ENCODE assay signal across 9 mouse cellular contexts in the genomic region with DNA sequence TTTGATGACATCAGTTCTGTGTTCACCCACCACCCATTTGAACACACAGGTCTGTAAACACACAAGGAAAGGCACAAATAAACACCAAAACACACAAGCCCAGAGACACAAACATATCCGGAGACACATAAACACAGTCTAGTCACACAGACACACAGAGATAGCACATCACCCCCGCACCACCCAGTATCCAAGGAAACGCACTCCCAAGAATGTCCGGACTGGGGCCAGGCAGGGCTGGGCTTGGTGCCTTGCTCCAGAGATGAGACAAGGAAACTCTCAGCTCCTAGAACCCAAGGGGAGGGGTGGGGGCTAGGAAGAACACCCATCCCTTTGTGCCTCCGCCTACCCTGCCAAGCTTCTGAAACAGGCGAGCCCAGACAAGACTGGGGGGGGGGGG. TPM values are rescaled to one million over a fixed set of nuclear protein-coding genes. Genes with fewer than 3 reads are reported as not detected.
DNase-seq lines count a peak whose midpoint lies in the region; ATAC-seq lines count a peak whose summit lies in the region.
"Had no signal": no experiment of that assay in that cellular context is flagged by ENCODE, and none has a peak within 500 bp of the region (broad histone marks: within the 10 kb centered on the region; RNA-seq: fewer than 3 reads in every experiment).

No protein-coding gene starts in this region.

- H3K27ac ChIP-seq in midbrain, embryonic 10.5 days (replicated peaks) = peak overlapping the region; percentile 81
- no peak overlapping the region for H3K27ac ChIP-seq in midbrain, embryonic 16.5 days (ENCODE audit: low read length)
- peak overlapping the region; percentile 70; the same call in 1 of the 2 replicates for H3K27ac ChIP-seq in forebrain, embryonic 12.5 days
- peak overlapping the region; percentile 61 for H3K27ac ChIP-seq in limb, embryonic 15.5 days

- no peaks in the 10 kb centered on the region for H3K36me3 ChIP-seq in midbrain, embryonic 10.5 days
- H3K36me3 ChIP-seq in midbrain, embryonic 16.5 days (ENCODE audit: control insufficient read depth, insufficient read depth, low read length) = no peaks in the 10 kb centered on the region
- no peaks in the 10 kb centered on the region for H3K36me3 ChIP-seq in forebrain, embryonic 12.5 days (replicated peaks)
- H3K36me3 ChIP-seq in limb, embryonic 15.5 days = peaks cover 42% of the 10 kb centered on the region

- H3K4me1 ChIP-seq in midbrain, embryonic 10.5 days = peaks cover 97% of the 10 kb centered on the region
- peaks cover 47% of the 10 kb centered on the region for H3K4me1 ChIP-seq in midbrain, embryonic 16.5 days (ENCODE audit: control insufficient read depth, insufficient read depth, low read length)
- H3K4me1 ChIP-seq in forebrain, embryonic 12.5 days = peaks cover 77% of the 10 kb centered on the region
- H3K4me1 ChIP-seq in limb, embryonic 15.5 days = peaks cover 69% of the 10 kb centered on the region

- 46% methylated on average over 6 of the region's 6 CpGs for WGBS in midbrain, embryonic 10.5 days
- 27% methylated on average over 6 of the region's 6 CpGs for WGBS in midbrain, embryonic 16.5 days
- 63% methylated on average over 6 of the region's 6 CpGs for WGBS in forebrain, embryonic 12.5 days
- 71% methylated on average over 6 of the region's 6 CpGs for WGBS in limb, embryonic 15.5 days

- no peak for ATAC-seq in midbrain, embryonic 16.5 days
- ATAC-seq in forebrain, embryonic 12.5 days (ENCODE audit: low FRiP score) = no peak
- ATAC-seq in limb, embryonic 15.5 days (ENCODE audit: insufficient number of reproducible peaks, low FRiP score, low TSS enrichment, low read depth) = no peak

- peaks cover 3% of the 10 kb centered on the region; the same call in 1 of the 2 replicates for H3K27me3 ChIP-seq in midbrain, embryonic 10.5 days (ENCODE audit: low read depth, poor library complexity, severe bottlenecking)
- H3K27me3 ChIP-seq in midbrain, embryonic 16.5 days (ENCODE audit: control insufficient read depth, insufficient read depth, low read depth, low read length) = no peaks in the 10 kb centered on the region
- H3K27me3 ChIP-seq in forebrain, embryonic 12.5 days = no peaks in the 10 kb centered on the region
- no peaks in the 10 kb centered on the region for H3K27me3 ChIP-seq in limb, embryonic 15.5 days

- no peaks in the 10 kb centered on the region for H3K9me3 ChIP-seq in midbrain, embryonic 10.5 days (replicated peaks)
- H3K9me3 ChIP-seq in midbrain, embryonic 16.5 days (replicated peaks; ENCODE audit: control insufficient read depth, low read length, poor library complexity, severe bottlenecking) = no peaks in the 10 kb centered on the region
- no peaks in the 10 kb centered on the region for H3K9me3 ChIP-seq in forebrain, embryonic 12.5 days
- no peaks in the 10 kb centered on the region for H3K9me3 ChIP-seq in limb, embryonic 15.5 days
- H3K9me3 ChIP-seq: megakaryocyte, embryonic 14.5 days had no signal

- H3K4me2 ChIP-seq in midbrain, embryonic 16.5 days (ENCODE audit: low read length) = no peak overlapping the region
- no peak overlapping the region for H3K4me2 ChIP-seq in forebrain, embryonic 12.5 days
- H3K4me2 ChIP-seq in limb, embryonic 15.5 days = no peak overlapping the region

- DNase-seq in midbrain, embryonic 10.5 days (ENCODE audit: low spot score) = peak; percentile 50
- peak; percentile 63 to 66 for DNase-seq in heart, postnatal 14 days
- peak; percentile 54 for DNase-seq in skeletal muscle tissue, adult 2 months (ENCODE audit: low read depth, low spot score)
- DNase-seq in urinary bladder, adult 2 months (ENCODE audit: low spot score) = no peak

- H3K9ac ChIP-seq in midbrain, embryonic 16.5 days (ENCODE audit: low read depth, low read length) = no peak overlapping the region
- H3K9ac ChIP-seq in forebrain, embryonic 12.5 days = no peak overlapping the region
- H3K9ac ChIP-seq in limb, embryonic 15.5 days = no peak overlapping the region

- H3K4me3 ChIP-seq in midbrain, embryonic 10.5 days = peak overlapping the region; percentile 16; the same call in 1 of the 2 replicates
- no peak overlapping the region for H3K4me3 ChIP-seq in midbrain, embryonic 16.5 days (ENCODE audit: low read depth, low read length)
- H3K4me3 ChIP-seq in forebrain, embryonic 12.5 days (replicated peaks) = no peak overlapping the region
- H3K4me3 ChIP-seq in limb, embryonic 15.5 days = no peak overlapping the region
- H3K4me3 ChIP-seq: megakaryocyte, embryonic 14.5 days had no signal

- intact Hi-C loops in heart, postnatal 14 days (cut with DNase I) = no loop called here

RNA-seq across cellular contexts. Expression of a gene that starts 10.8 kb away (rescaled TPM):
- 40.8 and 49.1 TPM in 2 replicates for polyA plus RNA-seq in midbrain, embryonic 10.5 days (2016; fragmentation: Nextera tagmentation; extraction: Ambion mirVana)
- polyA plus RNA-seq in midbrain, embryonic 16.5 days (2015; fragmentation: Nextera tagmentation; extraction: Ambion mirVana) = 48.1 and 51.7 TPM in 2 replicates
- polyA plus RNA-seq in forebrain, embryonic 12.5 days (2016; fragmentation: Nextera tagmentation; extraction: Ambion mirVana) = 57.5 and 67.3 TPM in 2 replicates
- total RNA-seq in heart, postnatal 14 days (2021) = 100 to 1,000 TPM; 124 to 132 TPM
- 37.8 and 39.2 TPM in 2 replicates for polyA plus RNA-seq in limb, embryonic 15.5 days (2015; fragmentation: Nextera tagmentation; extraction: Ambion mirVana)
- polyA plus RNA-seq in urinary bladder, adult 2 months (2012; rRNA removed) = 75.3 and 87.2 TPM in 2 replicates

RNA-seq across cellular contexts. Expression of a gene that starts 43.4 kb away (rescaled TPM):
- 165 and 172 TPM in 2 replicates for polyA plus RNA-seq in midbrain, embryonic 10.5 days (2016; fragmentation: Nextera tagmentation; extraction: Ambion mirVana)
- 140 and 146 TPM in 2 replicates for polyA plus RNA-seq in midbrain, embryonic 16.5 days (2015; fragmentation: Nextera tagmentation; extraction: Ambion mirVana)
- polyA plus RNA-seq in forebrain, embryonic 12.5 days (2016; fragmentation: Nextera tagmentation; extraction: Ambion mirVana) = 167 and 170 TPM in 2 replicates
- 10 to 100 TPM; 80.1 to 88.6 TPM for total RNA-seq in heart, postnatal 14 days (2021)
- polyA plus RNA-seq in limb, embryonic 15.5 days (2015; fragmentation: Nextera tagmentation; extraction: Ambion mirVana) = 221 and 223 TPM in 2 replicates
- polyA plus RNA-seq in urinary bladder, adult 2 months (2012; rRNA removed) = 64.2 and 77.2 TPM in 2 replicates

RNA-seq across cellular contexts. Expression of a gene that starts 43.5 kb away (rescaled TPM):
- polyA plus RNA-seq in midbrain, embryonic 10.5 days (2016; fragmentation: Nextera tagmentation; extraction: Ambion mirVana) = 130 and 144 TPM in 2 replicates
- polyA plus RNA-seq in midbrain, embryonic 16.5 days (2015; fragmentation: Nextera tagmentation; extraction: Ambion mirVana) = 188 and 193 TPM in 2 replicates
- polyA plus RNA-seq in forebrain, embryonic 12.5 days (2016; fragmentation: Nextera tagmentation; extraction: Ambion mirVana) = 124 and 130 TPM in 2 replicates
- 10 to 100 TPM; 32.7 to 41.8 TPM for total RNA-seq in heart, postnatal 14 days (2021)
- 106 and 117 TPM in 2 replicates for polyA plus RNA-seq in limb, embryonic 15.5 days (2015; fragmentation: Nextera tagmentation; extraction: Ambion mirVana)
- polyA plus RNA-seq in urinary bladder, adult 2 months (2012; rRNA removed) = 82.5 and 94.1 TPM in 2 replicates

RNA-seq across cellular contexts. Expression of a gene that starts 51.2 kb away (rescaled TPM):
- not detected in 2 replicates for polyA plus RNA-seq in midbrain, embryonic 10.5 days (2016; fragmentation: Nextera tagmentation; extraction: Ambion mirVana)
- polyA plus RNA-seq in midbrain, embryonic 16.5 days (2015; fragmentation: Nextera tagmentation; extraction: Ambion mirVana) = not detected in 2 replicates
- polyA plus RNA-seq in forebrain, embryonic 12.5 days (2016; fragmentation: Nextera tagmentation; extraction: Ambion mirVana) = not detected in 2 replicates
- not detected for total RNA-seq in heart, postnatal 14 days (2021)
- not detected in 2 replicates for polyA plus RNA-seq in limb, embryonic 15.5 days (2015; fragmentation: Nextera tagmentation; extraction: Ambion mirVana)
- polyA plus RNA-seq in urinary bladder, adult 2 months (2012; rRNA removed) = not detected in 2 replicates
- total RNA-seq: hematopoietic stem cell, adult 5-6 weeks had no signal
